21 mouse cellular contexts compared by ENCODE assay signal in the genomic region with DNA sequence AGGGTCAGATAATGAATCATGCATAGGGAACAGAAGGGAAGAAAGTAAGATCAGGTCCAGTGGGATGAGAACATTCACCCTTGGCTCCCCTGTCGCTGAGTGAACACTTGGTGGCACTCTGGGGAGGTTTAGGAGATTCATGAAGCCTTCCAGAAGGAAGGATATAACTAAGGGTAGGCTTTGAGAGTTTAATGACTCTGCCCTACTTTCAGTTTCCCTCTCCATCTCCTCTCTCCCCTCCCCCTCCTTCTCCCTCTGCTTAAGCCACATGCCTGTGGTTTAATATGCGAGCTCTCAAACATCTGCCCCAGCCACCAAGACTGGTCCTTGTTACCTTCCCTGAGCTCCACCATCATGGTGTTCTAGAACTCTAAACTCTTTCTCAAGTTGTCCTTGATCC.
DNase-seq lines count a peak whose midpoint lies in the region; ATAC-seq and TF ChIP-seq lines count a peak whose summit lies in the region.
"Had no signal": no experiment of that assay in that cellular context is flagged by ENCODE, and none has a peak within 500 bp of the region (broad histone marks: within the 10 kb centered on the region; RNA-seq: fewer than 3 reads in every experiment).

No protein-coding gene starts in this region.

- H3K9ac ChIP-seq in kidney, embryonic 16.5 days (replicated peaks; ENCODE audit: low read length): no peak overlapping the region
- H3K9ac ChIP-seq in midbrain, postnatal 0 days (replicated peaks; ENCODE audit: low read length, poor library complexity, severe bottlenecking): no peak overlapping the region
- H3K9ac ChIP-seq: embryonic facial prominence, embryonic 15.5 days; forebrain, postnatal 0 days; heart, embryonic 15.5 days; hindbrain, embryonic 12.5 days; midbrain, embryonic 15.5 days; neural tube, embryonic 15.5 days had no signal

- no peaks in the 10 kb centered on the region for H3K36me3 ChIP-seq in kidney, embryonic 16.5 days (ENCODE audit: insufficient read depth, low read length)
- no peaks in the 10 kb centered on the region for H3K36me3 ChIP-seq in midbrain, postnatal 0 days (ENCODE audit: insufficient read depth, low read length)
- H3K36me3 ChIP-seq: embryonic facial prominence, embryonic 15.5 days; heart, embryonic 15.5 days; hindbrain, embryonic 12.5 days; midbrain, embryonic 15.5 days; neural tube, embryonic 15.5 days had no signal

- TF ChIP-seq CTCF in midbrain, postnatal 0 days (IDR thresholded peaks at IDR 0.05): no peak

- no peaks in the 10 kb centered on the region for H3K4me1 ChIP-seq in kidney, embryonic 16.5 days (ENCODE audit: insufficient read depth, low read length)
- no peaks in the 10 kb centered on the region for H3K4me1 ChIP-seq in midbrain, postnatal 0 days (ENCODE audit: insufficient read depth, low read length)
- H3K4me1 ChIP-seq: embryonic facial prominence, embryonic 15.5 days; heart, embryonic 15.5 days; hindbrain, embryonic 12.5 days; midbrain, embryonic 15.5 days; neural tube, embryonic 15.5 days had no signal

- peak; percentile 86 for DNase-seq in heart, adult 11 months
- DNase-seq in heart, postnatal 14 days: no peak
- DNase-seq in kidney, adult 8-10 months: peak; percentile 7 to 29
- DNase-seq in Muller cell, postnatal 12 days (ENCODE audit: inconsistent ontology term): peak; percentile 20
- DNase-seq in kidney, postnatal 25 days: peak; percentile 27 to 42
- DNase-seq in ovary, postnatal 10 days (ENCODE audit: low spot score): no peak
- DNase-seq in midbrain, postnatal 0 days (ENCODE audit: low spot score): no peak
- DNase-seq: adrenal gland, adult 8-10 months; B cell, adult 2 months; cerebellum, postnatal 14 days; forebrain, postnatal 0 days; left cerebral cortex, postnatal 4 days; liver; lung, adult 18-20 months had no signal

- no peak for ATAC-seq in kidney, embryonic 16.5 days (ENCODE audit: low FRiP score, low TSS enrichment)
- no peak for ATAC-seq in midbrain, postnatal 0 days (ENCODE audit: low FRiP score)
- ATAC-seq: forebrain, postnatal 0 days; midbrain, embryonic 15.5 days had no signal

- H3K27me3 ChIP-seq in kidney, embryonic 16.5 days (ENCODE audit: insufficient read depth, low read length): no peaks in the 10 kb centered on the region
- H3K27me3 ChIP-seq in midbrain, postnatal 0 days (ENCODE audit: insufficient read depth, low read length): no peaks in the 10 kb centered on the region
- H3K27me3 ChIP-seq: embryonic facial prominence, embryonic 15.5 days; heart, embryonic 15.5 days; hindbrain, embryonic 12.5 days; midbrain, embryonic 15.5 days; neural tube, embryonic 15.5 days had no signal

- intact Hi-C loops in heart, postnatal 14 days (cut with DNase I): no loop called here

- H3K4me2 ChIP-seq in kidney, embryonic 16.5 days (replicated peaks; ENCODE audit: low read depth, low read length): no peak overlapping the region
- H3K4me2 ChIP-seq in midbrain, postnatal 0 days (ENCODE audit: low read depth, low read length, poor library complexity, severe bottlenecking): no peak overlapping the region
- H3K4me2 ChIP-seq: embryonic facial prominence, embryonic 15.5 days; heart, embryonic 15.5 days; hindbrain, embryonic 12.5 days; midbrain, embryonic 15.5 days; neural tube, embryonic 15.5 days had no signal

- no peak overlapping the region for H3K4me3 ChIP-seq in kidney, embryonic 16.5 days (ENCODE audit: low read length)
- no peak overlapping the region for H3K4me3 ChIP-seq in midbrain, postnatal 0 days (ENCODE audit: low read depth, low read length)
- H3K4me3 ChIP-seq: embryonic facial prominence, embryonic 15.5 days; heart, embryonic 15.5 days; hindbrain, embryonic 12.5 days; left cerebral cortex, adult 2 months; midbrain, embryonic 15.5 days; neural tube, embryonic 15.5 days had no signal

- no peaks in the 10 kb centered on the region for H3K9me3 ChIP-seq in kidney, embryonic 16.5 days (ENCODE audit: low read length)
- H3K9me3 ChIP-seq in midbrain, postnatal 0 days (ENCODE audit: low read length): no peaks in the 10 kb centered on the region
- H3K9me3 ChIP-seq: embryonic facial prominence, embryonic 15.5 days; heart, embryonic 15.5 days; hindbrain, embryonic 12.5 days; midbrain, embryonic 15.5 days; neural tube, embryonic 15.5 days had no signal

- H3K27ac ChIP-seq in kidney, embryonic 16.5 days (ENCODE audit: low read length): no peak overlapping the region
- no peak overlapping the region for H3K27ac ChIP-seq in midbrain, postnatal 0 days (ENCODE audit: low read depth, low read length)
- H3K27ac ChIP-seq: embryonic facial prominence, embryonic 15.5 days; heart, embryonic 15.5 days; hindbrain, embryonic 12.5 days; left cerebral cortex, adult 2 months; midbrain, embryonic 15.5 days; neural tube, embryonic 15.5 days had no signal

- 46% methylated on average over 2 of the region's 2 CpGs for WGBS in kidney, embryonic 16.5 days
- WGBS in midbrain, postnatal 0 days: 44% methylated on average over 2 of the region's 2 CpGs

Comparison
In these comparisons a context has a peak if more than half of its experiments do, and no peak if none do; other contexts are left out.
1. DNase-seq: peak in heart, adult 11 months (single experiment), kidney, adult 8-10 months (2 of 2), Muller cell, postnatal 12 days (single experiment) and kidney, postnatal 25 days (2 of 2); none in heart, postnatal 14 days (0 of 2), ovary, postnatal 10 days (single experiment) and midbrain, postnatal 0 days (single experiment).